ENCODE assay signal across 7 mouse cellular contexts in the genomic region with DNA sequence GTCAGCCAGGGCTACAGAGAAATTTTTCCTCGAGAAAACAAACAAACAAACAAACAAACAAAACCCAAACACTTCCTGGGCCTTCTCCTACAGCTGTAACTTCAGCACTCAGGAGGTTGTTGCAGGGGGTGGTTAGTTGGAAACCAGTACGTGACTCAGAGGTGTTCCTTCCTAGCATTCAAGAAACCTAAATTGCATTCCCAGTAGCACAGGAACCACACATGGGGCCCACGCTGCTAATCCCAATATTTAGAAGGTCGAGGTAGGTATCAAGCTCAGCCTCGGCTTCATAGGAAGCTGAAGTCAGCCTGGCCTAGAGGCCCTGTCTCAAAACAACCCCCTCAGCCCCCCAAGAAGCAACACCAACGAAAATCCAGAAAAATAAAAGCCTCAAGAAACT. TPM values are rescaled to one million over a fixed set of nuclear protein-coding genes. Genes with fewer than 3 reads are reported as not detected.
DNase-seq lines count a peak whose midpoint lies in the region; ATAC-seq and TF ChIP-seq lines count a peak whose summit lies in the region.

No protein-coding gene starts in this region.

- ATAC-seq in forebrain, embryonic 16.5 days: no peak
- ATAC-seq in liver, postnatal 0 days: no peak
- no peak for ATAC-seq in erythroid progenitor cell, adult 5-6 weeks (replicated peaks; ENCODE audit: low FRiP score, poor library complexity, severe bottlenecking)

- 25% methylated on average over 6 of the region's 6 CpGs for WGBS in thymus, adult 2 months
- WGBS in forebrain, embryonic 16.5 days: 24% methylated on average over 6 of the region's 6 CpGs
- 24% methylated on average over 6 of the region's 6 CpGs for WGBS in liver, postnatal 0 days (ENCODE audit: insufficient replicate concordance)

- H3K9ac ChIP-seq in forebrain, embryonic 16.5 days (replicated peaks; ENCODE audit: low read depth, low read length): peak overlapping the region; percentile 75; the same call in 1 of the 2 replicates
- H3K9ac ChIP-seq in liver, postnatal 0 days (replicated peaks): peak overlapping the region; percentile 92

- H3K27me3 ChIP-seq in thymus, adult 2 months (ENCODE audit: control insufficient read depth, insufficient read depth, low read length): no peaks in the 10 kb centered on the region
- no peaks in the 10 kb centered on the region for H3K27me3 ChIP-seq in forebrain, embryonic 16.5 days (replicated peaks; ENCODE audit: control insufficient read depth, insufficient read depth, low read length)
- H3K27me3 ChIP-seq in liver, postnatal 0 days (ENCODE audit: insufficient read depth, low read length): no peaks in the 10 kb centered on the region

- peaks cover 31% of the 10 kb centered on the region for H3K36me3 ChIP-seq in thymus, adult 2 months (ENCODE audit: control insufficient read depth, insufficient read depth, low read length)
- peaks cover 9% of the 10 kb centered on the region; the same call in 1 of the 2 replicates for H3K36me3 ChIP-seq in forebrain, embryonic 16.5 days (ENCODE audit: control insufficient read depth, insufficient read depth)
- H3K36me3 ChIP-seq in liver, postnatal 0 days (replicated peaks; ENCODE audit: insufficient read depth, low read length): peaks cover 29% of the 10 kb centered on the region

- TF ChIP-seq POLR2A in thymus, adult 2 months (IDR thresholded peaks at IDR 0.05; ENCODE audit: control insufficient read depth, extremely low read depth, insufficient read depth, low read length, poor library complexity): no peak

- TF ChIP-seq EP300 in liver, postnatal 0 days (IDR thresholded peaks at IDR 0.05; ENCODE audit: low read depth): no peak

- no peak for TF ChIP-seq CTCF in thymus, adult 2 months (IDR thresholded peaks at IDR 0.05; ENCODE audit: borderline replicate concordance, control insufficient read depth, extremely low read depth, insufficient read depth, low read length, poor library complexity)
- TF ChIP-seq CTCF in liver, postnatal 0 days (IDR thresholded peaks at IDR 0.05; ENCODE audit: low read depth): no peak

- H3K4me2 ChIP-seq in forebrain, embryonic 16.5 days (ENCODE audit: low read length): peak overlapping the region; percentile 100
- H3K4me2 ChIP-seq in liver, postnatal 0 days (ENCODE audit: low read depth, low read length): peak overlapping the region; percentile 90

- peak; percentile 33 for DNase-seq in thymus, adult 2 months
- DNase-seq in thymus, adult 18-20 months: no peak
- DNase-seq in liver, postnatal 0 days: no peak
- DNase-seq in right cerebral cortex, adult 18-20 months: no peak
- DNase-seq in MN1 (ENCODE audit: low spot score): no peak

- peaks cover 36% of the 10 kb centered on the region for H3K4me1 ChIP-seq in thymus, adult 2 months (replicated peaks; ENCODE audit: control insufficient read depth, insufficient read depth, low read length)
- H3K4me1 ChIP-seq in forebrain, embryonic 16.5 days (replicated peaks; ENCODE audit: control insufficient read depth, insufficient read depth, low read length): peaks cover 37% of the 10 kb centered on the region
- H3K4me1 ChIP-seq in liver, postnatal 0 days (ENCODE audit: insufficient read depth): peaks cover 24% of the 10 kb centered on the region

- peak overlapping the region; percentile 70 for H3K27ac ChIP-seq in thymus, adult 2 months (ENCODE audit: control insufficient read depth, insufficient read depth, low read length)
- H3K27ac ChIP-seq in forebrain, embryonic 16.5 days (ENCODE audit: low read length): no peak overlapping the region
- H3K27ac ChIP-seq in liver, postnatal 0 days (ENCODE audit: low read depth): peak overlapping the region; percentile 95

- H3K4me3 ChIP-seq in thymus, adult 2 months (ENCODE audit: control insufficient read depth, insufficient read depth, low read length): peak overlapping the region; percentile 83
- H3K4me3 ChIP-seq in forebrain, embryonic 16.5 days (replicated peaks; ENCODE audit: low read length): peak overlapping the region; percentile 92
- H3K4me3 ChIP-seq in liver, postnatal 0 days (ENCODE audit: low read depth, low read length): peak overlapping the region; percentile 95

- no peaks in the 10 kb centered on the region for H3K9me3 ChIP-seq in forebrain, embryonic 16.5 days (ENCODE audit: control insufficient read depth, low read length)
- H3K9me3 ChIP-seq in liver, postnatal 0 days (ENCODE audit: low read length): no peaks in the 10 kb centered on the region

RNA-seq across cellular contexts. Expression of a gene that starts 1.2 kb away (rescaled TPM):
- 189 and 207 TPM in 2 replicates for polyA plus RNA-seq in thymus, adult 2 months (2012; rRNA removed)
- 467 and 469 TPM in 2 replicates for polyA plus RNA-seq in forebrain, embryonic 16.5 days (2015; fragmentation: Nextera tagmentation; extraction: Ambion mirVana)
- 245 and 257 TPM in 2 replicates for polyA plus RNA-seq in liver, postnatal 0 days (2015; fragmentation: Nextera tagmentation; extraction: Ambion mirVana)
- total RNA-seq in erythroid progenitor cell, adult 5-6 weeks (2015; ENCODE audit: low replicate concordance): 158 and 182 TPM in 2 replicates
- total RNA-seq in erythroid progenitor cell, adult 5-6 weeks (2017; ENCODE audit: low replicate concordance): 36.3 and 42.1 TPM in 2 replicates

RNA-seq across cellular contexts. Expression of a gene that starts 3.1 kb away (rescaled TPM):
- 560 and 583 TPM in 2 replicates for polyA plus RNA-seq in thymus, adult 2 months (2012; rRNA removed)
- 15.0 and 16.2 TPM in 2 replicates for polyA plus RNA-seq in forebrain, embryonic 16.5 days (2015; fragmentation: Nextera tagmentation; extraction: Ambion mirVana)
- 7.1 and 7.3 TPM in 2 replicates for polyA plus RNA-seq in liver, postnatal 0 days (2015; fragmentation: Nextera tagmentation; extraction: Ambion mirVana)
- total RNA-seq in erythroid progenitor cell, adult 5-6 weeks (2015; ENCODE audit: low replicate concordance): 21.3 and 21.8 TPM in 2 replicates
- total RNA-seq in erythroid progenitor cell, adult 5-6 weeks (2017; ENCODE audit: low replicate concordance): 4.6 and 11.6 TPM in 2 replicates

RNA-seq across cellular contexts. Expression of a gene that starts 10.4 kb away (rescaled TPM):
- polyA plus RNA-seq in thymus, adult 2 months (2012; rRNA removed): 36.8 and 37.2 TPM in 2 replicates
- 58.9 and 63.2 TPM in 2 replicates for polyA plus RNA-seq in forebrain, embryonic 16.5 days (2015; fragmentation: Nextera tagmentation; extraction: Ambion mirVana)
- polyA plus RNA-seq in liver, postnatal 0 days (2015; fragmentation: Nextera tagmentation; extraction: Ambion mirVana): 15.0 and 15.5 TPM in 2 replicates
- 4.2 and 10.1 TPM in 2 replicates for total RNA-seq in erythroid progenitor cell, adult 5-6 weeks (2015; ENCODE audit: low replicate concordance)
- 6.3 and 8.5 TPM in 2 replicates for total RNA-seq in erythroid progenitor cell, adult 5-6 weeks (2017; ENCODE audit: low replicate concordance)

Comparison
In these comparisons a context has a peak if more than half of its experiments do, and no peak if none do; other contexts are left out.
1. RNA of a gene that starts 3.1 kb away (polyA plus RNA-seq): 560 to 583 TPM in thymus, adult 2 months; 15.0 to 16.2 TPM in forebrain, embryonic 16.5 days and 7.1 to 7.3 TPM in liver, postnatal 0 days; every median in the first group is over 10 times any median in the second.
2. Peak in every context shown above with its lines, with median percentiles within 50 percentile points of each other: H3K4me3 ChIP-seq.